Mouse (Mus musculus) heart, embryonic 10.5 days (tissue): ENCODE data around the gene Pgc. TPM values are rescaled to one million over a fixed set of nuclear protein-coding genes. Genes with fewer than 3 reads are reported as not detected.

Experiments
- DNase-seq: peaks from one replicate; pipeline ENCODE4 v3.0.0-alpha.2; 2017; ENCODE audit warnings: low spot score
- H3K27ac ChIP-seq: fragments of 300-500 bp; sonication (generic); 2 replicates; pipeline ENCODE4 v1.5.1; 2016; ENCODE audit warnings: mild to moderate bottlenecking
- H3K27me3 ChIP-seq: fragments of 300-500 bp; sonication (generic); 2 replicates; pipeline ENCODE4 v1.6.1; 2016; ENCODE audit warnings: mild to moderate bottlenecking; ENCODE audit not compliant: poor library complexity, insufficient read depth, severe bottlenecking
- H3K36me3 ChIP-seq: fragments of 300-500 bp; sonication (generic); 2 replicates; pipeline ENCODE4 v1.6.1; 2016; ENCODE audit warnings: mild to moderate bottlenecking, moderate library complexity
- H3K4me1 ChIP-seq: fragments of 300-500 bp; sonication (generic); 2 replicates; pipeline ENCODE4 v1.6.1; 2016; ENCODE audit warnings: mild to moderate bottlenecking
- H3K4me3 ChIP-seq: fragments of 300-500 bp; sonication (generic); 2 replicates; pipeline ENCODE4 v1.5.1; 2016; ENCODE audit warnings: mild to moderate bottlenecking, moderate library complexity
- H3K9me3 ChIP-seq: fragments of 300-500 bp; sonication (generic); 2 replicates; pipeline ENCODE4 v1.6.1; 2016; ENCODE audit warnings: mild to moderate bottlenecking, moderate library complexity
- WGBS: fragments of 180-500 bp; shearing (Covaris S2); methylation state at CpG from one replicate; pipeline ENCODE4 v1.1.7; 2016; 5-methylcytosine and 5-hydroxymethylcytosine counted together
- polyA plus RNA-seq: library from polyadenylated mRNA; unstranded; fragments of >200 nt; fragmentation: Nextera tagmentation; extraction: Ambion mirVana; gene quantifications from 2 replicates; pipeline ENCODE4 v1.2.1, GENCODE M21; 2016

The Pgc gene
- polyA plus RNA-seq, 1 experiment from 2014 or later: 0.49 TPM

DNA sequence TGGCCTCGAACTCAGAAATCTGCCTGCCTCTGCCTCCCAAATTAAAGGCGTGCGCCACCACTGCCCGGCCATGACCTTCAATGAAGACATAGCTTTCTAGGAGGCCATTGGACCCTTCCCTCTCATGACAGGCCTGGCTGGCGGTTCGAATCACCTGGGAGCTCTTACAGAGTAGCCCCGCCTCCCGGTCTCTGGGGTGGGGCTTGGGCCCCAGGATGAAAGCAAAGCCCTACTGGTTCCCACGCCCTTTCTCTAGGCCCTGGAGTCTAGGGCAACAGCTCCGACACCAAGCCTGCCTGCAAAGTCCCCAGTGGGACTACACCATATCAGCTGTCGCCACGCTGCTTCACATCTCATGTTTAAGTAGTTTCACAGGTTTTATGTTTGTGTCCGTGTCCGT, 17.4 kb downstream of the Pgc start:
- peaks cover 56% of the 10 kb centered on the region for H3K4me1 ChIP-seq
- WGBS: 88% methylated on average over 14 of the region's 14 CpGs
- H3K27me3 ChIP-seq: peaks cover 6% of the 10 kb centered on the region
- H3K4me3 ChIP-seq: no peak overlapping the region
- peaks cover 3% of the 10 kb centered on the region; the same call in 1 of the 2 replicates for H3K9me3 ChIP-seq
- no peak overlapping the region for H3K27ac ChIP-seq
- no peak for DNase-seq
- peaks cover 7% of the 10 kb centered on the region; the same call in 1 of the 2 replicates for H3K36me3 ChIP-seq

DNA sequence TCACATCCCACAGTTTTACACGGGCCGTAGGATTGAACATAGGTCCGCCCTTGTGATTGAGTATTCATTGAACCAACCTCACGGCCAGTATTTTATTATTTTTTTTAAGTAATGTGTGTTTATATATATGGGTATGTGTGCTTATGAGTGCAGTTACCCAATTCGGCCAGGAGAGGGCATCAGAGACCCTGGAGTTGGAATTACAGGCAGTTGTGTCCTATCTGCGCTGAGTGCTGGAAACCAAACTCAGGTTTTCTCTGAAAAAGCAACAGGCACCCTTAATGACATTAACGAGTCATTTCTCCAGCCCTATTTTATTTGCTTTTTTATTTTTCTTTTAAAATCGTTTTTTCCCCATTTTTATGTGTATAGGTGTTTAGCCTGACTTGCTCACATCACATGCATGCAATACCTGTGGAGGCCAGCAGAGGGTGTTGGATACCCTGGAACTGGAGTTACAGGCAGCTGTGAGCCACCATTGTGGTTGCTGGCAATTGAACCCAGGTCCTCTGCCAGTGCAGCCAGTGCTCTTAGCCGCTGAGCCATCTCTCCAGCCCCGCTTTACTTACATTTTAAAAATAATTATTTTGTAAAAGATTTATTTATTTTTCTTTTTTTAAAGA, 18.2 kb downstream of the Pgc start:
- no peak for DNase-seq
- no peak overlapping the region for H3K27ac ChIP-seq
- no peaks in the 10 kb centered on the region for H3K27me3 ChIP-seq
- no peak overlapping the region for H3K4me3 ChIP-seq
- H3K4me1 ChIP-seq: peaks cover 54% of the 10 kb centered on the region
- 83% methylated on average over 10 of the region's 10 CpGs for WGBS
- H3K36me3 ChIP-seq: peaks cover 7% of the 10 kb centered on the region; the same call in 1 of the 2 replicates
- peaks cover 3% of the 10 kb centered on the region; the same call in 1 of the 2 replicates for H3K9me3 ChIP-seq

- H3K4me3 ChIP-seq: no peak overlapping the region
- H3K36me3 ChIP-seq: peaks cover 16% of the 10 kb centered on the region; the same call in 1 of the 2 replicates
- WGBS: 49% methylated on average over 14 of the region's 14 CpGs
- no peaks in the 10 kb centered on the region for H3K27me3 ChIP-seq
- H3K4me1 ChIP-seq: peaks cover 41% of the 10 kb centered on the region
- peaks cover 3% of the 10 kb centered on the region; the same call in 1 of the 2 replicates for H3K9me3 ChIP-seq
- peak overlapping the region; percentile 79 for H3K27ac ChIP-seq
- DNase-seq: no peak
Measured at GRCm38 (mm10) chr17:47748791-47749553, 22.3 kb downstream of the Pgc start.

DNA sequence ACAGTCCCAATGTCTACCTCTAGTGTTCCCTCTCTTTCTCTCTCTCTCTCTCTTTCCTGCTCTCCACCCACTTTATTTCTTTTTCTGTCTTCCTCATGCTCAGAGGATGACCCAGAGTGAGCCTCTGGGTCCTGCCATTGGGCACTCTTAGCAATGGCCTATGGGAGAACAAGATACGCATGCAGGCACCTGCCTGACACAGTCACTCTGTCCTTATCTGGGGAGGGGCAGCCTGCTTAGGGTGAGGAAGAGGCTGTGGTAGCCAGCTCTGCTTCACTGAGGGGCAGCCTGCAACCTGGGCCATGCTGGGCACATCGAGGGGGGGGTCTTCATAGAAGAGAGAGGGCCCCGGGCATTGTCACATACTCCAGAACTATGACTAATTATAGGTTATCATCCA, 23.0 kb downstream of the Pgc start:
- 79% methylated on average over 3 of the region's 3 CpGs for WGBS
- Histone ChIP-seq H3K4me3 (no peak overlapping the region), H3K9me3 (peaks cover 2% of the 10 kb centered on the region; the same call in 1 of the 2 replicates), H3K4me1 (peaks cover 43% of the 10 kb centered on the region), H3K27ac (0 out of 2 replicates have a peak overlapping the region, but pooled peaks have one; percentile 54), H3K27me3 (no peaks in the 10 kb centered on the region), H3K36me3 (peaks cover 13% of the 10 kb centered on the region; the same call in 1 of the 2 replicates)
- DNase-seq: no peak

GRCm38 (mm10) chr17:47750101-47750500, 23.5 kb downstream of the Pgc start:
- Histone ChIP-seq H3K4me3 (no peak overlapping the region), H3K27me3 (no peaks in the 10 kb centered on the region), H3K27ac (no peak overlapping the region), H3K9me3 (no peaks in the 10 kb centered on the region), H3K36me3 (peaks cover 9% of the 10 kb centered on the region; the same call in 1 of the 2 replicates), H3K4me1 (peaks cover 43% of the 10 kb centered on the region)
- no peak for DNase-seq
- 69% methylated on average over 6 of the region's 6 CpGs for WGBS

DNA sequence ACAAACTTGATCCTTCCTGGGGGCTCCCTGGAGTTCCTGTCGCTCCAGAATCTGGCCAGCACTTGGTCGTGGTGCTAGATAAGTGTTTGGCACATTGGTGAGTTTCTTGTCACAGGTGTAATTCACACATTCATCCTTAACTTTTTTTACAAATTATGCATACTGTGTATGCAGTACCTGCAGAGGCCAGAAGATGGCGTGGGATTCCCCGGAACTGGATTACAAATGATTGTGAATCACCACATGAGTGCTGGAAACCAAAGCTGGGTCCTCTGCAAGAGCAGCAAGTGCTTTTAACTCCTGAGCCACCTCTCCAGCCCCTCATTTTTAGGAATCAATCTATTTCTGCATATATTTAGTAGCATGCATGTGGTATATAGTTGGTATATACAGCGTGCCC, 25.2 kb downstream of the Pgc start:
- Histone ChIP-seq H3K36me3 (peaks cover 9% of the 10 kb centered on the region; the same call in 1 of the 2 replicates), H3K9me3 (no peaks in the 10 kb centered on the region), H3K27ac (0 out of 2 replicates have a peak overlapping the region, but pooled peaks have one; percentile 29), H3K27me3 (no peaks in the 10 kb centered on the region), H3K4me1 (peaks cover 54% of the 10 kb centered on the region), H3K4me3 (no peak overlapping the region)
- 72% methylated on average over 5 of the region's 5 CpGs for WGBS
- no peak for DNase-seq

GRCm38 (mm10) chr17:47753130-47753775, 26.6 kb downstream of the Pgc start:
- Histone ChIP-seq H3K27me3 (no peaks in the 10 kb centered on the region), H3K4me1 (peaks cover 57% of the 10 kb centered on the region), H3K27ac (peak overlapping the region; percentile 84), H3K9me3 (no peaks in the 10 kb centered on the region), H3K36me3 (peaks cover 9% of the 10 kb centered on the region; the same call in 1 of the 2 replicates), H3K4me3 (0 out of 2 replicates have a peak overlapping the region, but pooled peaks have one; percentile 24)
- no peak for DNase-seq
- WGBS: 27% methylated on average over 8 of the region's 8 CpGs

GRCm38 (mm10) chr17:47754246-47754645, 27.6 kb downstream of the Pgc start:
- DNase-seq: no peak
- H3K27ac ChIP-seq: peak overlapping the region; percentile 84
- H3K4me3 ChIP-seq: no peak overlapping the region
- H3K27me3 ChIP-seq: no peaks in the 10 kb centered on the region
- H3K36me3 ChIP-seq: peaks cover 9% of the 10 kb centered on the region; the same call in 1 of the 2 replicates
- peaks cover 56% of the 10 kb centered on the region for H3K4me1 ChIP-seq
- 70% methylated on average over 12 of the region's 13 CpGs for WGBS
- H3K9me3 ChIP-seq: no peaks in the 10 kb centered on the region

- no peaks in the 10 kb centered on the region for H3K9me3 ChIP-seq
- no peaks in the 10 kb centered on the region for H3K27me3 ChIP-seq
- no peak for DNase-seq
- 33% methylated on average over 6 of the region's 6 CpGs for WGBS
- H3K4me3 ChIP-seq: no peak overlapping the region
- peak overlapping the region; percentile 74 for H3K27ac ChIP-seq
- H3K36me3 ChIP-seq: peaks cover 8% of the 10 kb centered on the region; the same call in 1 of the 2 replicates
- peaks cover 65% of the 10 kb centered on the region for H3K4me1 ChIP-seq
Measured at GRCm38 (mm10) chr17:47756366-47756765, 29.7 kb downstream of the Pgc start.

DNA sequence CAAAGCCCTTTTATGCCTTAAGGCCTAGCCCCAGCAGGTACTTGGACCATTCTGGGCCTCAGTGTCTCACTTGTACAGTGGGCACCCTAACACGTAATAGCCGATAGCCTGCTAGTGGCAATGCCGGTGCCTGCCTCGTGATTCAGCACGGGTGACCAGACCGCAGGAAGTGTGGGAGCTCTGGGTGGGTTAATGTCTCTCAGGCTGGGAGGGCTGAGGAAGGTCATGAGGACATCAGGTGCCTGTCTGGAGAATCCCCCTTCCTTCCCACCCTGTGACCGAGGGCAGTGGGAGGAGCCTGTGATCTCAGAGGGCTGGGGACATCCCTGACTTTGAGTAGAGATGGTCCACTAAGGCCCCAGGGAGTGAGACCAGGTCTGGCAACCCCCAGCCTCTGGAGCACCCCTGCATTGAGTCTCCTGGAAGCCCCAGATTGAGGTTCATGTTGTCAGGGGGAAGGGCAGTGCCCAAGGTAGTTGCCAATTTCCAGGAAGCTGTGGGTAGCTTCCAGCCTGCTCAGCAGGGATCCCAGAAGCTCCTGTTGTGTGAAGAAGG, 30.5 kb downstream of the Pgc start:
- peaks cover 68% of the 10 kb centered on the region for H3K4me1 ChIP-seq
- DNase-seq: no peak
- H3K4me3 ChIP-seq: no peak overlapping the region
- no peaks in the 10 kb centered on the region for H3K27me3 ChIP-seq
- no peaks in the 10 kb centered on the region for H3K9me3 ChIP-seq
- WGBS: 76% methylated on average over 7 of the region's 7 CpGs
- H3K36me3 ChIP-seq: 0 out of 2 replicates have a peak, but pooled peaks cover under 1% of the 10 kb centered on the region
- H3K27ac ChIP-seq: peak overlapping the region; percentile 74

DNA sequence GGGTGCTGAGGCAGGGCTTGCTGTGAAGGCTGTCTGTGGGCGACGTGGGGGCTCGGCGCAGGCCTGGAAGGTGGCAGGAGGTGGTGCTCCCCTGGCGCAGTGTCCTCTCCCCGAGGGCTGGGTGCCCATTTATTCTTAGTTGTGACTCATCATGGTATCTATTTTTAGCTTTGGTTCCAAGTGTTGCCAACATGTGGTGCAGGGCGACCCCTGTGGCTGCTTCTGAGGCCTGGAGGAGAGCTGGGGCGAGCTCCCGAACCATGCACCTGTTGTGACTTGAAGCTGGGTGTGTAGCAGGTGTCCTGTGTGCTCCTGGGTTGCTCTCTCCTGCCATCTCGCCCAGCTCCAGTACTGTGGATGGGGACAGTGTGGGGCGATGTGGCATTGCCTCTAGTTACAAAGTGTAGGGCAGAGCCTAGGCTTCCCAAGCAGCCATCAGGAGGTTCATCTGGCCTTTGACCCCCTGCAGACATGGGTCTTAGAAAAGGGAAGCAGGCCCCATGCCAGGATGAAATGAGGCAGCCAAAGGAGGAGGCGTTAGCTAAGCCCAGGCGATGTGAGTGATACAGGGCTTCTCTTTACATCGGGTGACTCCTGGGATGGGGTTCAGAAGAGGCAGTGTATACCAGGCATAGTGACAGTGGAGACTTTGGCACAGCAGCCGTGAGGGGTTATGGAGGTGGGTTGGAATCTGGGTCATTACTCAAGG, 33.2 kb downstream of the Pgc start:
- DNase-seq: no peak
- peak overlapping the region; percentile 1; the same call in 1 of the 2 replicates for H3K4me3 ChIP-seq
- H3K27ac ChIP-seq: peak overlapping the region; percentile 63; the same call in 1 of the 2 replicates
- no peaks in the 10 kb centered on the region for H3K36me3 ChIP-seq
- peaks cover 68% of the 10 kb centered on the region for H3K4me1 ChIP-seq
- H3K9me3 ChIP-seq: no peaks in the 10 kb centered on the region
- 63% methylated on average over 15 of the region's 15 CpGs for WGBS
- no peaks in the 10 kb centered on the region for H3K27me3 ChIP-seq

- H3K9me3 ChIP-seq: no peaks in the 10 kb centered on the region
- H3K4me3 ChIP-seq: no peak overlapping the region
- H3K27me3 ChIP-seq: no peaks in the 10 kb centered on the region
- H3K4me1 ChIP-seq: peaks cover 55% of the 10 kb centered on the region
- H3K27ac ChIP-seq: peak overlapping the region; percentile 74
- WGBS: 70% methylated on average over 7 of the region's 7 CpGs
- DNase-seq: no peak
- no peaks in the 10 kb centered on the region for H3K36me3 ChIP-seq
Measured at GRCm38 (mm10) chr17:47762028-47762427, 35.4 kb downstream of the Pgc start.
